Mouse (Mus musculus) right cerebral cortex, adult 2 months (tissue): Measurements from ENCODE around the gene Gabrg2.

ENCODE experiments used
- DNase-seq, 2 experiments: peaks; one replicate each; pipeline ENCODE4 v3.0.0; 2021 to 2022; ENCODE audit warnings: low spot score in 2 of 2

Gabrg2 gene

DNA sequence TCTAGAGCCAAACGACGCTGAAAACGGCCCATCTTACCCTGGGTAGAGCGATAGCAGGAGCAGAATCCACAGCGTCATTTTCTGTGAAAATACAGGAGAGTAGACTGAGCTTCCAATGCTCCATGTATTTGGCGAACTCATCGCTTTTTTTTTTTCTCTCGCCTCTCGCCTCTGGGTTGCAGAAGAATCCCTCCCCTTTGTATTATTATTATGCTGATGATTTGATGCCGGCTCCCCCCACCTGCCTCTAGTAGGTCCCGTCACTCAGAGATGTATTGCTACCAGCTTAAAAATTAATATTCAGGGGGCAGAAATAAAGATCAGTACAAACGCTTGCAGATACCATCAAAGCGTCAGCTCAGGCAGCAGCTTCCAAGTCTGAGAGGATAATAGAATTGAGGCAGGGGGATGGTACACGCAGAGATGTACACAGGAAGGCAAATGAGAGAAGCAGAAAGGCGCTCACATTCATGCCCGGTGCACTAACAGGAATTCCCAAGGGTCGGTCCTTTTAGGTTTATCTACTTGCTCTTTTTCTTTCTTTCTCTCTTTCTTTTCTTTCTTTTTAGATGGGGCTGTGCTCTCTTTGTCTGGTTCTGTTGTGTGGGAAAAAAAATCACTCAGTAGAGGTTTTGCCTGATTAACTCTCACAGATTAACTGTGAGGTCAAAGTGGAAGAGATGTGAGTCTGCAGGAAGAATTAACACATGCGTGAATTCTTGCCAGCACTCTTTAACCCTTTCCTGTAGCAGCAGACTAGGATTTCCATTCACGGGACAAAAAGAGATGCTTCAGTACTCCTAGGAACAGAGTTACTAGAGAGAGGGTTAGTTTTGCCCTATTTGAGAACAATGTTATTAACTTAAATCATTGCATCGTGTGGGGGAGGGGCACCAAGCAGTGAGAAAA is at the start of gene Gabrg2:
TSS of gene Gabrg2 (minus strand) at position 668 of the 909 bp plus-strand sequence.
- DNase-seq = peak; percentile 53 to 57

DNA sequence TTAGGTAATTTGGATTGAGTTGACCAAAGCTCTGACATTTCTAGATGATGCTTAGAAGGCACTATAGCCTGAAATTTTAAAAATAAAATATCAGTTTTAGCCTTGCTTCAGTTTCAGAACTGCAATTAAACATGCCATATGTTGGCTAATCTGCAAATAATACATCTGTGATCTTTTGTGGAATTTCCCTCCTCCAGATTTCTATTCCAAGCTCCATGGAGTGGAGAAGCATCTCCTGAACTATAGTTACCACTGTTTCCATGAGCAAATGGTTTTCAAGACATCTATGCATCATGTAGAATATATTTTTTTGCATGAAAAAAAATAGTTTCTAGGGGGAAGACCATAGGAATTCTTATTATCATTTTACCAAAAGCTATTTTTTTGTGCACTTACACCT is 47.5 kb upstream of the Gabrg2 start:
- no peak for DNase-seq

DNA sequence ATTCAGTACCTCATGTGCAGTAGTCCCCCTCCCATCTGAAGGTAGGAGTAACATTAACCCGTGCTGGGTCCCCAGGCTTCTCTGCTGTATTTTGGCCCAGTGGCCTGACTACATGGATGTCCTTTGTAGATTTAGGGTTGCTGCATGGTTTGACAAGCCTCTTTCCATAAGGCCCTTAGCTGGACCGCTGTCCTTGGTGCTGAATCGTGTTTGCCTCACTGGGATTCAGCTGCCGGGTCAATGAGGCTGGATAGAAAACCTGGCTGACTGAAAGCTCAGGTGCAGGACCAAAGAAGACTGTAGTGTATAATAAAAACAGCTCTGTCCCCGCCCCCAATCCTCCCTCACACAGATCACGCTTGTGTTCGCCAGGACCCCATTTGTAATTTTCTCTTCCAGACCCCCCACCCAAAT is 1.2 kb downstream of the Gabrg2 start:
- DNase-seq = peak; percentile 43 to 60

DNA sequence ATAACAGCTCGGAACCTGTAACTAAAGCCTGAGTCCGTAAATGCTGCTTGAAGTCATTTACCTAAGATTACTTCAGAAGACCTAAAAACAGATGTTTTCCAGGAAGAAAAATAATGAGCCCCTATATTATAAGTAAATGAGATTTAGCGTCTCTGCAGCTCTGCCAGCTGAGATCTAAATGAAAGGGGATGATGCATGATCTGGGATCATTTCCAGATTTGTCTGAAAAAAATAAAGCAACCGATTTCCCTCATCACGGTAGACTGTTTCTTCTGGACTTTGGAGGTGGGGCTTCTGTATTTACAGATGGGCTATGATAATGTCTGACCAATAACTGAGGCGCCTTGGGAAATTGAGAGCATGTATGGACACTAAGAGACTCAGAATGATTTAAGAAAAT is 20.5 kb downstream of the Gabrg2 start:
- DNase-seq = no peak

DNA sequence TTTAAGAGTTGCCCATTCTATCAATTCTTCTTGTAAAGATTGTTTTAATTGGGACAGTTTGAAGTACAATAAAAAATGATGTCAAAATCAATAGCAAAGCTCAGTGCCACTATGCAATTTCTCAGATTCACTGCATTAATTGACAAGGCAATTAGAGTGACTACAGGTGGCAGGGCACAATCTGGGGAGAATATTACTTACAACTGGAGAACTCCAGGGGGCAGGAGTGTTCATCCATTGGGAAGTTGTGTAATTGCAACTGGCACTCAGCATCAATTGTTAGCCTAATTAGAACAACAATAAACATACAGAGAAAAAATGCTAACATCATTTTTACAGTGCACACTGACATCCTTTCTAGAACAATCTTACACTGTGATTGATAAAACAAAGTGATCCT is 32.1 kb downstream of the Gabrg2 start:
- no peak for DNase-seq

DNA sequence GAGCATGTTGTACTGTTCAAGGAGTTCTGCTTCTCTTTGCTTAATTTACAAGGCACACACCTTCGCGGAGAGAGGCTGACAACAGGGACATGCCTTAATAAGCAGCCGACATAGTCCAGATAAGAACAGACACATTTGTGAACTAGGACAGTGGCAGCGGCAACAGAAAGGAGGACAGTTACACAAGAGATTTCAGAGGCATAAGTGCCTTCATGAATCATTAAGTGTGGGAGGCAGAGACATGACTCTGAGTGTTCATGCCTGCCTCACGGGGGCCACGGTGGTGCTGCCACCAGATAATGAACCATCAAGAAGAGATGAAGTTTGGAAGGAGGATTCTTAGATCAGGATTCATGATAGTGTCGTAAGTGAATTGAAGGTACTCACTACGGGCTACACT is 38.0 kb downstream of the Gabrg2 start:
- DNase-seq = peak; percentile 45 to 49

DNA sequence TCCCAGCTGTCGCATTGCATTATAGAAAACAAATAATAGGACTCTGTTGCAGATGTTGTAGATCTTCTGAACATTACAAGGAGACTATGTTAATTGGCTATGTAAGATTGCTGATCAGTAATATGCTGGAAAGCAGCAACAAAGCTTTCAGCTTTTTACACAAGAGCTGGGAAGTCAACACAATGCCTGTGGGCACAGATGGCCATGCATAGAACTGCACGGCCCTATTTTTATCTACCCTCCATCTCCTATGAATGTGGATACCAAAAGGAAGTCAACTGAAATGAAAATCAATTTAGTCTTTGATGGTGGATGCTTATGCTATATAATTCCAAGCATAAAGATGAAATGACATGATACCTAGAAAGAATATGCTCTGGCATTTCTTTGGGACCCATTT is 47.1 kb downstream of the Gabrg2 start:
- no peak for DNase-seq

DNA sequence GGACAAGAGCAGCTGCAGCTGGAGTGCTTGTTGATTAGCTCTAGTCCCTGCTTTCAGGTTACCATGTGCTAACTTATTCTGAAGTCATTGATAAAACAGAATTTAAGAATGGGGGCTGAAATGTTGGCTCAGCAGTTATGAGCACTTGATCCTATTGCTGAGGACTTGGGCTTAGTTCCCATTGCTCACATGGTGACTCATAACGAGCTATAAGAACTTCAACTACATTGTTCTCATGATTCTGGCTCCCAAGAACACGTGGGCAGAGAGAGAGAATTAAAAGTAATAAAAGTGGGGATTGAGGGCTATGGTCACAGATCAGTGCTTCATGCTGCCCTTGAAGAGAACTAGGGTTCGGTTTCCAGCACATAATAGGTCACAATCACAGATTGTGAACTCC is 48.8 kb downstream of the Gabrg2 start:
- no peak for DNase-seq

DNA sequence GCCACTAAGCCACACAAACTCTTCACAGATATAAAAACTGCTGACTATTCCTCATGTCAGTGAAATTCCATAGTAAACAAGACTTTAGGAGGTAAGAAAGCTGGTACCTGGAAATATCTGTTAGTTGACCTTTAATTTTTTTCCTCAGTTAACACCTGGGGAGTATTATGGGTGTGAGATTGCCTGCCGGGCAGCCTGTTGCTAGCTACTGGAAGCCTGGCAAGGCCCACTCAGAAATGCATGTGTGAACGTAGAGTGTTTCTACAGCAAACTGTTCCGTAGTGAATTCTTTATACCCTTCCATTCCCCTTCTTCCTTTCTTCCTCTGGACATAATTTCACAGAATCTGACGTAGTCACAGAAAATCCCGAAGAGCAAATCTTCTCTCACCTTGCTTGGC is 55.2 kb downstream of the Gabrg2 start:
- no peak for DNase-seq

DNA sequence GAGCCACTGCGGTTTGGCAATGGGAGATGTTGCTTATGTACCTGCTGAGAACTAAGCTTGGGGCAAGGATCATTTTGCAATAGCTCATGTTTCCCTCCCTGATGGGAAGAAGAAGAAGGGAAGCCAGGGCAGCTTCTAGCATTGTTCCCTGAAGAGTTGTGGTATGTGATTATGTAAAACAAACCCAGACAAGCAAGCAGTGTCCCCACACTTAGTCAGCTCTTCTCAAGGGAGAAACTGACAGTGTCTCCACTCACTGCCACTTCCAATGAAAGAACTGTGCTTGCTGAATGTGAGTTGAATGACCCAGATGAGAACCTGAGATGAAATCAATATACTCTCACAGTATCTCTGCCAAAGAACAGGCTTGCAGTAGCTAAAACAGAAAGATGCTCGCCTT is 62.7 kb downstream of the Gabrg2 start:
- no peak for DNase-seq

DNA sequence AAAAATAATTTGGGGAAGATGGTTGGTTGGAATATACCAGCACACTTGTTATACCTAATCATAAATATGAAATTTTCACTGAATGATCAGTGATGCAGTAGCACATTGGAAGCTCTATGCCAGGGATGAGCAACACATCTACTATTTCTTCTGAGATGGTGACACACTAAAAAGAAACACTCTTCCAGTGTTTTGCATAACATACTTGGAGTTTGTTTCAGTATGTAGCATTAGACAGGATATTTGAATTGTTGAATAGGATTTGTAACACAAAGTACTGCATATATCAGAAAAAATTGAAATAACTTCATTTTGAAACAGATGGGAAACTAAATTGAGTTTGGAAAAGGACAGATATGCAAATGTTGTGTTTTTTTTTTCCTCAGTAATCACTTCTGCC is 81.8 kb downstream of the Gabrg2 start:
- DNase-seq = no peak

DNA sequence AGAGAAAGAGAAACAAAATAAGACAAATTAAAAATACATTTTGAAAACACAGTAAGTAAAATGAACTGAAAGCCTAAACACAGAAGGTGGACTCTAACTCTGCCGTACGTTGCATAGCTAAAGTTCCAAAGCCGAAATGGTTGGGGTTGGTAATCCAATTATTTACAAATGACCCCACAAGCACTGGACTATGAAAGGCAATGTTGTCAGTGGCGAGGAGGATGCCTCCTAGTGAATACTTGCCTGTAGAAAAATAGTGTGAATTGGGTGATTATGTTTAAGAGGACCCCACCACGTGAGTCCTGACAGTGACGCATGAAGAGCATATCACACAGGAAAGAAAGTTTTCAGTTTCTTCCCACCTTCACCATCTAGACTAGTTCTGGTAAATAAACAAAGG is 86.6 kb downstream of the Gabrg2 start:
- no peak for DNase-seq

DNA sequence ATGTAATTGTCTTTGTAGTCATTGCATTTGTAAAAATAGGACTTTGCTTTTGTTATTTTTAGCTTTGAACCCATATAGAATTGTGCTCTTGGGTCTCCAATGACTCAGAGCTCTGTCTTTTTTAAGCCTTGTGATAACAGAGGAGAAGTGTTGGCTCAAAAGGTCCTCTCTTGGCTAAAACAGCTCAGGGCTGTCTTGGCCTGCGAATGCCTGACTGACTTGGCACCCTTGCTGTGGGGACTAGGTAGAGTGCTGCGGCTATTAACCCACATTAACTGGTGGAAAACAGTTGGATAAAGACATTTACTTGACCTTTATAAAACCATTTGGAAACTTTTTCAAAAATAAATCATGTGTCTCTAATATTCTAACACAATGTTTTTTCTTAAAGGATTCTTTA is 97.0 kb downstream of the Gabrg2 start:
- DNase-seq = no peak
